Mouse (Mus musculus) frontal cortex, postnatal 25 days (tissue): Measurements from ENCODE around the gene Gm10721.
"Not testable (repeated sequence)": the region's sequence is repeated elsewhere in the genome, so short reads cannot be mapped to it uniquely, and the experiment has no call there.

ENCODE experiments used
- DNase-seq, 2 experiments: peaks; one replicate each; pipeline ENCODE4 v3.0.0; 2022; ENCODE audit warnings: low spot score in 2 of 2

Gene Gm10721

DNA sequence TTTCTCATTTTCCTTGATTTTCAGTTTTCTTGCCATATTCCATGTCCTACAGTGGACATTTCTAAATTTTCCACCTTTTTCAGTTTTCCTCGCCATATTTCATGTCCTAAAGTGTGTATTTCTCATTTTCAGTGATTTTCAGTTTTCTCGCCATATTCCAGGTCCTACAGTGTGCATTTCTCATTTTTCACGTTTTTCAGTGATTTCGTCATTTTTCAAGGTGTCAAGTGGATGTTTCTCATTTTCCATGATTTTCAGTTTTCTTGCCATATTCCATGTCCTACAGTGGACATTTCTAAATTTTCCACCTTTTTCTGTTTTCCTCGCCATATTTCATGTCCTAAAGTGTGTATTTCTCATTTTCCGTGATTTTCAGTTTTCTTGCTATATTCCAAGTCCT is 12.7 kb downstream of the Gm10721 start:
- peak; percentile 27 to 91 for DNase-seq

DNA sequence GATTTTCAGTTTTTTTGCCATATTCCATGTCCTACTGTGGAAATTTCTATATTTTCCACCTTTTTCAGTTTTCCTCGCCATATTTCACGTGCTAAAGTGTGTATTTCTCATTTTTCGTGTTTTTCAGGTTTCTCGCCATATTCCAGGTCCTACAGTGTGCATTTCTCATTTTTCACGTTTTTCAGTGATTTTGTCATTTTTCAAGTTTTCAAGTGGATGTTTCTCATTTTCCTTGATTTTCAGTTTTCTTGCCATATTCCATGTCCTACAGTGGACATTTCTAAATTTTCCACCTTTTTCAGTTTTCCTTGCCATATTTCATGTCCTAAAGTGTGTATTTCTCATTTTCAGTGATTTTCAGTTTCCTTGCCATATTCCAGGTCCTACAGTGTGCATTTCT is 13.2 kb downstream of the Gm10721 start:
- DNase-seq = not testable (repeated sequence)

DNA sequence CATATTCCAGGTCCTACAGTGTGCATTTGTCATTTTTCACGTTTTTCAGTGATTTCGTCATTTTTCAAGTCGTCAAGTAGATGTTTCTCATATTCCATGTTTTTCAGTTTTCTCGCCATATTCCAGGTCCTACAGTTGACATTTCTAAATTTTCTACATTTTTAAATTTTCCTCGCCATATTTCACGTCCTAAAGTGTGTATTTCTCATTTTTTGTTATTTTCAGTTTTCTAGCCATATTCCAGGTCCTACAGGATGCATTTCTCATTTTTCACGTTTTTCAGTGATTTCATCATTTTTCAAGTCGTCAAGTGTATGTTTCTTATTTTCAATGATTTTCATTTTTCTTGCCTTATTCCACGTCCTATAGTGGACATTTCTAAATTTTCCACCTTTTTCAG is 13.8 kb downstream of the Gm10721 start:
- DNase-seq = not testable (repeated sequence)

DNA sequence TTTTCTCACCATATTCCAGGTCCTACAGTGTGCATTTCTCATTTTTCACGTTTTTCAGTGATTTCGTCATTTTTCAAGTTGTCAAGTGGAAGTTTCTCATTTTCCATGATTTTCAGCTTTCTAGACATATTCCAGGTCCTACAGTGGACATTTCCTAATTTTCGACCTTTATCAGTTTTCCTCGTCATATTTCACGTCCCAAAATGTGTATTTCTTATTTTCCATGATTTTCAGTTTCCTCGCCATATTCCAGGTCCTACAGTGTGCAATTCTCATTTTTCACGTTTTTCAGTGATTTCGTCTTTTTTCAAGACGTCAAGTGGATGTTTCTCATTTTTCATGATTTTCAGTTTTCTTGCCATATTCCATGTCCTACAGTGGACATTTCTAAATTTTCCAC is 14.3 kb downstream of the Gm10721 start:
- not testable (repeated sequence) for DNase-seq

DNA sequence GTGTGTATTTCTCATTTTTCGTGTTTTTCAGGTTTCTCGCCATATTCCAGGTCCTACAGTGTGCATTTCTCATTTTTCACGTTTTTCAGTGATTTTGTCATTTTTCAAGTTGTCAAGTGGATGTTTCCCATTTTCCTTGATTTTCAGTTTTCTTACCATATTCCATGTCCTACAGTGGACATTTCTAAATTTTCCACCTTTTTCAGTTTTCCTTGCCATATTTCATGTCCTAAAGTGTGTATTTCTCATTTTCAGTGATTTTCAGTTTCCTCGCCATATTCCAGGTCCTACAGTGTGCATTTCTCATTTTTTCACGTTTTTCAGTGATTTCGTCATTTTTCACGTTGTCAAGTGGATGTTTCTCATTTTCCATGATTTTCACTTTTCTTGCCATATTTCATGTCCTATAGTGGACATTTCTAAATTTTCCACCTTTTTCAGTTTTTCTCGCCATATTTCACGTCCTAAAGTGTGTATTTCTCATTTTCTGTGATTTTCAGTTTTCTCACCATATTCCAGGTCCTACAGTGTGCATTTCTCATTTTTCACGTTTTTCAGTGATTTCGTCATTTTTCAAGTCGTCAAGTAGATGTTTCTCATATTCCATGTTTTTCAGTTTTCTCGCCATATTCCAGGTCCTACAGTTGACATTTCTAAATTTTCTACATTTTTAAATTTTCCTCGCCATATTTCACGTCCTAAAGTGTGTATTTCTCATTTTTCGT is 16.5 kb downstream of the Gm10721 start:
- DNase-seq = peak; percentile 8 to 69

DNA sequence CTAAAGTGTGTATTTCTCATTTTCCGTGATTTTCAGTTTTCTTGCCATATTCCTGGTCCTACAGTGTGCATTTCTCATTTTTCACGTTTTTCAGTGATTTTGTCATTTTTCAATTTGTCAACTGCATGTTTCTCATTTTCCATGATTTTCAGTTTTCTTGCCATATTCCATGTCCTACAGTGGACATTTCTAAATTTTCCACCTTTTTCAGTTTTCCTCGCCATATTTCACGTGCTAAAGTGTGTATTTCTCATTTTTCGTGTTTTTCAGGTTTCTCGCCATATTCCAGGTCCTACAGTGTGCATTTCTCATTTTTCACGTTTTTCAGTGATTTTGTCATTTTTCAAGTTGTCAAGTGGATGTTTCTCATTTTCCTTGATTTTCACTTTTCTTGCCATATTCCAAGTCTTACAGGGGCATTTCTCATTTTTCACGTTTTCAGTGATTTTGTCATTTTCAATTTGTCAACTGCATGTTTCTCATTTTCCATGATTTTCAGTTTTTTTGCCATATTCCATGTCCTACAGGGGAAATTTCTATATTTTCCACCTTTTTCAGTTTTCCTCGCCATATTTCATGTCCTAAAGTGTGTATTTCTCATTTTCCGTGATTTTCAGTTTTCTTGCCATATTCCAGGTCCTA is 17.9 kb downstream of the Gm10721 start:
- DNase-seq = not testable (repeated sequence)

DNA sequence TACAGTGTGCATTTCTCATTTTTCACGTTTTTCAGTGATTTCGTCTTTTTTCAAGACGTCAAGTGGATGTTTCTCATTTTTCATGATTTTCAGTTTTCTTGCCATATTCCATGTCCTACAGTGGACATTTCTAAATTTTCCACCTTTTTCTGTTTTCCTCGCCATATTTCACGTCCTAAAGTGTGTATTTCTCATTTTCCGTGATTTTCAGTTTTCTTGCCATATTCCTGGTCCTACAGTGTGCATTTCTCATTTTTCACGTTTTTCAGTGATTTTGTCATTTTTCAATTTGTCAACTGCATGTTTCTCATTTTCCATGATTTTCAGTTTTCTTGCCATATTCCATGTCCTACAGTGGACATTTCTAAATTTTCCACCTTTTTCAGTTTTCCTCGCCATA is 21.4 kb downstream of the Gm10721 start, which contains the start of gene Gm17535:
Gm17535 (plus strand) TSS at position 301 of the 400 bp plus-strand sequence.
- not testable (repeated sequence) for DNase-seq

DNA sequence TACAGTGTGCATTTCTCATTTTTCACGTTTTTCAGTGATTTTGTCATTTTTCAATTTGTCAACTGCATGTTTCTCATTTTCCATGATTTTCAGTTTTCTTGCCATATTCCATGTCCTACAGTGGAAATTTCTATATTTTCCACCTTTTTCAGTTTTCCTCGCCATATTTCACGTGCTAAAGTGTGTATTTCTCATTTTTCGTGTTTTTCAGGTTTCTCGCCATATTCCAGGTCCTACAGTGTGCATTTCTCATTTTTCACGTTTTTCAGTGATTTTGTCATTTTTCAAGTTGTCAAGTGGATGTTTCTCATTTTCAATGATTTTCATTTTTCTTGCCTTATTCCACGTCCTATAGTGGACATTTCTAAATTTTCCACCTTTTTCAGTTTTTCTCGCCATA is 23.6 kb downstream of the Gm10721 start, which contains the start of gene Gm10715:
Gm10715 (plus strand) TSS at position 301 of the 400 bp plus-strand sequence.
- DNase-seq = not testable (repeated sequence)

DNA sequence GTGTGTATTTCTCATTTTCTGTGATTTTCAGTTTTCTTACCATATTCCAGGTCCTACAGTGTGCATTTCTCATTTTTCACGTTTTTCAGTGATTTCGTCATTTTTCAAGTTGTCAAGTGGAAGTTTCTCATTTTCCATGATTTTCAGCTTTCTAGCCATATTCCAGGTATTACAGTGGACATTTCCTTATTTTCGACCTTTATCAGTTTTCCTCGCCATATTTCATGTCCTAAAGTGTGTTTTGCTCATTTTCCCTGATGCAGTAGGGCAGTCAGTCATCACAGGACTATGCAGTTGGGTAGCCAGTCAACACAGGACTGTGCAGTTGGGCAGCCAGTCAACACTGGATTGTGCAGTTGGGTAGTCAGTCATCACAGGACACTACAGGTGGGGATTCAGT is 25.2 kb downstream of the Gm10721 start:
- not testable (repeated sequence) for DNase-seq
